Mouse (Mus musculus) Patski (cell line): ENCODE measurements around the gene Fig4. TPM values are rescaled to one million over a fixed set of nuclear protein-coding genes. Genes with fewer than 3 reads are reported as not detected.

Source experiments
- ATAC-seq: fragments of 100-300 bp; one replicate; pipeline ENCODE4 v1.8.0; 2021
- CTCF ChIA-PET: fragments of 350-600 bp; sonication (Branson Sonifier 250); formaldehyde crosslinking; loops from one replicate; lab custom pipeline; 2022; ENCODE audit warnings: inconsistent platforms; lab: Charles Lee
- POLR2A ChIA-PET: fragments of 350-600 bp; sonication (Branson Sonifier 250); formaldehyde crosslinking; loops from one replicate; lab custom pipeline; 2022; ENCODE audit warnings: antibody characterized with exemption, inconsistent platforms; lab: Charles Lee
- DNase-seq: peaks from one replicate; pipeline ENCODE4 v3.0.0-alpha.2; 2011; ENCODE audit warnings: low read depth, low spot score
- H3K27me3 ChIP-seq: fragments of 371-371 bp; one replicate; pipeline ENCODE4 v1.5.1; 2021
- CTCF ChIP-seq: fragments of 100-300 bp; IDR thresholded peaks from one replicate; pipeline ENCODE4 v1.5.1; 2021
- in situ Hi-C: fragments of 300-500 bp; cut with MboI; formaldehyde crosslinking; loops from 3 replicates; pipeline ENCODE4 v1.11.1; 2018; ENCODE audit warnings: low pct_unique_long_range_greater_than_20kb, mixed read lengths
- polyA plus RNA-seq: library from polyadenylated mRNA; unstranded; gene quantifications from one replicate; pipeline ENCODE4 v1.2.3, GENCODE M21; 2021

Fig4 gene
- polyA plus RNA-seq, 1 experiment from 2014 or later = 17.1 TPM

- no peaks in the 10 kb centered on the region for H3K27me3 ChIP-seq
- ATAC-seq (peak; percentile 75), DNase-seq (peak; percentile 15)
- ChIA-PET POLR2A (no interaction called here), CTCF (interaction anchor here (1.0 to 1.8 kb wide), 2 partner anchors 12 to 278 kb away, joined by 3 to 4 read pairs; no protein-coding TSS in a partner anchor)
- TF ChIP-seq CTCF = no peak
- in situ Hi-C loops = loop anchor here (25.0 kb wide), 1 partner anchor 631 kb away; no protein-coding TSS in a partner anchor
Observed at GRCm38 (mm10) chr10:41293019-41293418, 10.0 kb downstream of the Fig4 start.

DNA sequence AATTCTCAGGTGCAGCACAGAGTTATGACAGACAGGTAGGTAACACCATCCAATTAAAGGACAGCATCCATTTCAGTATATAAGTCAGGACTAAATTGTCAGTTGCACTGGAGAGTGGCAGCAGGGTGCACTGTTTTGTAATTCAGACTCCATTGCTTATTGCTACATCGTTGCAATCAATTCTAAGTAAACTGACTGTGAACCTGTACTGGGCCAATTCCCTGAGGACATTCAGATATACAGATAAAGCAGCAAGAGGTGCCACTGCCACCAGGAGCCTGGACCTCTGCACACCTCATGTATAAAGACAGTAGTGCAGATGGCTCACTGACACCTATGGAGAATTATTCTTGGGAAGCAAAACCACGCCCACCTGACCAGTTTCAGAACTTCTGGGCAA is 12.0 kb downstream of the Fig4 start:
- DNase-seq = no peak
- no peaks in the 10 kb centered on the region for H3K27me3 ChIP-seq
- ChIA-PET CTCF (interaction anchor here (2.3 kb wide), 1 partner anchor 11 kb away, joined by 13 read pairs; no protein-coding TSS in a partner anchor), POLR2A (interaction anchor here (0.9 kb wide), 1 partner anchor 11 kb away, joined by 3 read pairs; no protein-coding TSS in a partner anchor)
- in situ Hi-C loops = loop anchor here (25.0 kb wide), 1 partner anchor 629 kb away; no protein-coding TSS in a partner anchor
- no peak for TF ChIP-seq CTCF
- no peak for ATAC-seq

DNA sequence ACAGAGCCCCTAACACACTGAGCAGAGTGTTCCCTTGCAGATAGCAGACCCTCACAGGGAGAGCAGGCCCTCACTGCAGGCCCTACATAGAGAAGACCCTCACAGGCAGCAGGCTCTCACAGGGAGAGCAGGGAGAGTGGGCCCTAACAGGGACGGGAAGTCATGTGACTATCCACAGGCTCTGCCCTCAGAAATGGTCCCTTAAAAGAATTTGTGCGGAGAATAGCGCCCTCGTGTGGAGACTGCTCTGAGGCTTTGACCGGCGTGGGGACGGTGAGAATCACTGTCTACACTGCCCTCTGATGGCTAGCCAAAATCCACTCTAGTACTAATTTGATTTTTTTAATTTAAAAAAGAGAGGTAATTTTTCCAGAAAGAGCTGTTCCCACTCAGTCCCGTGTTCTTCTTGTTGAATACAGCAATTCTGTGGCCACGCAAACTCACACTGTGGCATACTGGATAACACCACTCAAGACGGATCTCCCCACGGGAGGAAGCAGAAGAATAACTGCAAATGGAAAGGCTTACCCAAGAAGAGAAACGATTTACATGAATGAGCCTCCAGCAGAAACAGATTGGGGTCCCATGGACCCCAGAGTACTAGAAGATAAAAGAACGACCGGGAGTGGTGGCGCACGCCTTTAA is 14.2 kb downstream of the Fig4 start:
- CTCF ChIA-PET = interaction anchor here (0.6 to 2.3 kb wide), 9 partner anchors 9 to 637 kb away, joined by 3 to 13 read pairs (median 4); partner anchors contain the start of gene Ak9
- H3K27me3 ChIP-seq = no peaks in the 10 kb centered on the region
- POLR2A ChIA-PET = no interaction called here
- DNase-seq (peak; percentile 55), ATAC-seq (peak; percentile 48)
- peak; percentile 98 for TF ChIP-seq CTCF
- in situ Hi-C loops = loop anchor here (25.0 kb wide), 1 partner anchor 627 kb away; no protein-coding TSS in a partner anchor

GRCm38 (mm10) chr10:41288074-41288473 is 15.0 kb downstream of the Fig4 start:
- no peak for TF ChIP-seq CTCF
- H3K27me3 ChIP-seq = no peaks in the 10 kb centered on the region
- ChIA-PET CTCF (interaction anchor here (0.7 to 2.1 kb wide), 4 partner anchors 262 to 287 kb away, joined by 3 to 8 read pairs (median 4); no protein-coding TSS in a partner anchor), POLR2A (no interaction called here)
- in situ Hi-C loops = loop anchor here (25.0 kb wide), 1 partner anchor 626 kb away; no protein-coding TSS in a partner anchor
- ATAC-seq = no peak
- DNase-seq = no peak

DNA sequence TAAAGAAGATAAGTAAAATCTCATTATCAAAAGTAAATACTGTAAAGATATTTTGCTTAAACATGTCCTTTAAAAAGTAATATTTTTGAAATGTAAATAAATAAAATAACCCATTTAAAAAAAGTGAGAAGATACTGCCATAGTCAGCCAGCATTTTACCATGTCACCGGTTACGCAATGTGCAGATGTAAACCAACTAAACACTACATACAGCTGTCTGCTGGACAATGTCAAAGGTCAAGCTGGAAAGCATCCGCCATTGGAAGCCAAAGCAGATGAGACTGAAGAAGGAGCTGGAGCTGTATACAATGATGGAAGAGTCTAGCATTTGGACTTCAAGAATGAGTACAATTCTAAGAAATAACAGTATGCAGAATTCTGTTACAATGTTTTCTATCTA is 15.4 kb downstream of the Fig4 start:
- in situ Hi-C loops = loop anchor here (25.0 kb wide), 1 partner anchor 625 kb away; no protein-coding TSS in a partner anchor
- POLR2A ChIA-PET = no interaction called here
- TF ChIP-seq CTCF = no peak
- DNase-seq = no peak
- ATAC-seq = no peak
- CTCF ChIA-PET = interaction anchor here (0.9 to 2.1 kb wide), 3 partner anchors 271 to 286 kb away, joined by 3 to 8 read pairs (median 3); no protein-coding TSS in a partner anchor
- no peaks in the 10 kb centered on the region for H3K27me3 ChIP-seq

DNA sequence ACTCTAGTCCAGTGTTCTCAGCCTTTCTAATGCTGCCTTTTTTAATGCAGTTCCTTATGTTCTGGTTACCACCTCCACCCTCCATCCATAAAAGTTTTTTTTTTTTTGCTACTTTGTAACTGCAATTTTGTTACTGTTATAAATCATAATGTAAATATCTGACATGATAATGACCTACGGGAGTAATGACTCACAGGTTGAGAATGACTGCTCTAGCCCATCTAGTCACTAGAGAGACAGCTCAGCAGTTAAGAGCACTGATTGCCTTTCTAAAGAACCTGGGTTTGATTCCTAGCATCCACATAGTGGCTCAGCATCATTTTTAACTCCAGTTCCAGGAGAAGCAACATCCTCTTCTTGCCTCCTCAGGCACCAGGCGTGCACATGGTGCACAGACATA is 21.0 kb downstream of the Fig4 start:
- in situ Hi-C loops = loop anchor here (25.0 kb wide), 1 partner anchor 620 kb away; no protein-coding TSS in a partner anchor
- POLR2A ChIA-PET = interaction anchor here (0.8 kb wide), 1 partner anchor 406 kb away, joined by 3 read pairs; no protein-coding TSS in a partner anchor
- ATAC-seq (no peak), DNase-seq (no peak)
- CTCF ChIA-PET = no interaction called here
- TF ChIP-seq CTCF = no peak
- no peaks in the 10 kb centered on the region for H3K27me3 ChIP-seq

GRCm38 (mm10) chr10:41280796-41281195 is 22.3 kb downstream of the Fig4 start:
- POLR2A ChIA-PET = interaction anchor here (0.6 kb wide), 1 partner anchor 115 kb away, joined by 3 read pairs; no protein-coding TSS in a partner anchor

GRCm38 (mm10) chr10:41280177-41280576 is 22.9 kb downstream of the Fig4 start:
- in situ Hi-C loops = loop anchor here (25.0 kb wide), 1 partner anchor 618 kb away; no protein-coding TSS in a partner anchor
- ChIA-PET CTCF (interaction anchor here (1.1 to 3.2 kb wide), 3 partner anchors 10 to 16 kb away, joined by 3 to 13 read pairs (median 4); no protein-coding TSS in a partner anchor), POLR2A (no interaction called here)
- DNase-seq (no peak), ATAC-seq (no peak)
- H3K27me3 ChIP-seq = no peaks in the 10 kb centered on the region
- no peak for TF ChIP-seq CTCF

More at GRCm38 (mm10) chr10:41280796-41281195, 22.3 kb downstream of the Fig4 start:
- no peaks in the 10 kb centered on the region for H3K27me3 ChIP-seq
- CTCF ChIA-PET = interaction anchor here (1.1 to 3.2 kb wide), 3 partner anchors 9 to 17 kb away, joined by 3 to 13 read pairs (median 4); no protein-coding TSS in a partner anchor
- ATAC-seq = no peak
- DNase-seq = no peak
- TF ChIP-seq CTCF = no peak
- in situ Hi-C loops = loop anchor here (25.0 kb wide), 1 partner anchor 618 kb away; no protein-coding TSS in a partner anchor

- no peak for TF ChIP-seq CTCF
- CTCF ChIA-PET = interaction anchor here (3.2 kb wide), 1 partner anchor 11 kb away, joined by 13 read pairs; no protein-coding TSS in a partner anchor
- POLR2A ChIA-PET = no interaction called here
- ATAC-seq (no peak), DNase-seq (no peak)
- no peaks in the 10 kb centered on the region for H3K27me3 ChIP-seq
- in situ Hi-C loops = loop anchor here (25.0 kb wide), 1 partner anchor 617 kb away; no protein-coding TSS in a partner anchor
Observed at GRCm38 (mm10) chr10:41278808-41279207, 24.3 kb downstream of the Fig4 start.

GRCm38 (mm10) chr10:41274871-41275270 is 28.2 kb downstream of the Fig4 start:
- no peak for ATAC-seq

More at GRCm38 (mm10) chr10:41274871-41275270, 28.2 kb downstream of the Fig4 start:
- in situ Hi-C loops = loop anchor here (5.0 to 25.0 kb wide), 2 partner anchors 258 to 613 kb away; no protein-coding TSS in a partner anchor
- POLR2A ChIA-PET = no interaction called here
- DNase-seq = no peak
- H3K27me3 ChIP-seq = no peaks in the 10 kb centered on the region
- no peak for TF ChIP-seq CTCF
- CTCF ChIA-PET = interaction anchor here (1.3 kb wide), 1 partner anchor 11 kb away, joined by 4 read pairs; no protein-coding TSS in a partner anchor
